Mouse (Mus musculus): ENCODE measurements at regions not wholly inside any gene's neighbourhood (a gene's known extent, or its start where the extent isn't known, plus 50 kb on each side); places are given as distances from the start of the nearest gene placed in this dataset.

DNA sequence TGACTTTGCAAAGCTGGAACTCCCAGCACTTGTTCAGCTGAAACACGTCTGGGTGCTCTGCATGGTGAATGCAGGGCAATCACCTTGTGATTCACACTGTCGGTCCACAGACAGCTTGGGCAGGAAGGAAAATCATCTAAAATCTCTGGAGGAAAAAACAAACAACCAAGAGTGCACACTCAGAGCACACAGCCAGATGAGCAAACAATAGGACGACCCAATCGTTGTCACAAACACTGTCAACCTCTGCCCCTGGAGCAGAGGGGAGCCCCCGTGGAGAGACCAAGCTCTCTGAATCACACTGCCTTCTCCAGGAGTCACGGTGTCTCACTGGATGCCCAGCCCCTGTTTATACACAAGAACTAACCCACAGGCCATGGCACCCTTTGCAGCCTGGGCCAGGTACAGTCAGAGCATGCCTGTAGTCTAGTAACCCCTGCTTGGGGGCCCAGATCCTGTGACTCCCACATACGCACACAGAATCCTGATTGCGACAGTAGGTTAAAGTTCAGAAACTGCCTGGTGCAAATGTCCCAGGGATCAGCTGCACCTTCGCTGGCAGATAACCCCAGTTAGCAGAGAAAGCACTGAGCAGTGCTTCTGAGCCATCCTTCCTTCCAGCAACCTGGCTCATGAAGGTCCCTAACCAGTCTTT lies 63.0 kb upstream of the Rreb1 start:
- H3K4me1 ChIP-seq, result no peaks in the 10 kb centered on the region
- H3K9ac ChIP-seq (replicated peaks), result no peak overlapping the region
- 53% methylated on average over 9 of the region's 9 CpGs for WGBS
- ATAC-seq (replicated peaks), result no peak
- H3K4me3 ChIP-seq, result no peak overlapping the region
- H3K27ac ChIP-seq (replicated peaks), result no peak overlapping the region
- H3K9me3 ChIP-seq, result no peaks in the 10 kb centered on the region
- no peaks in the 10 kb centered on the region for H3K36me3 ChIP-seq
- no peaks in the 10 kb centered on the region for H3K27me3 ChIP-seq
- H3K4me2 ChIP-seq (replicated peaks), result no peak overlapping the region

DNA sequence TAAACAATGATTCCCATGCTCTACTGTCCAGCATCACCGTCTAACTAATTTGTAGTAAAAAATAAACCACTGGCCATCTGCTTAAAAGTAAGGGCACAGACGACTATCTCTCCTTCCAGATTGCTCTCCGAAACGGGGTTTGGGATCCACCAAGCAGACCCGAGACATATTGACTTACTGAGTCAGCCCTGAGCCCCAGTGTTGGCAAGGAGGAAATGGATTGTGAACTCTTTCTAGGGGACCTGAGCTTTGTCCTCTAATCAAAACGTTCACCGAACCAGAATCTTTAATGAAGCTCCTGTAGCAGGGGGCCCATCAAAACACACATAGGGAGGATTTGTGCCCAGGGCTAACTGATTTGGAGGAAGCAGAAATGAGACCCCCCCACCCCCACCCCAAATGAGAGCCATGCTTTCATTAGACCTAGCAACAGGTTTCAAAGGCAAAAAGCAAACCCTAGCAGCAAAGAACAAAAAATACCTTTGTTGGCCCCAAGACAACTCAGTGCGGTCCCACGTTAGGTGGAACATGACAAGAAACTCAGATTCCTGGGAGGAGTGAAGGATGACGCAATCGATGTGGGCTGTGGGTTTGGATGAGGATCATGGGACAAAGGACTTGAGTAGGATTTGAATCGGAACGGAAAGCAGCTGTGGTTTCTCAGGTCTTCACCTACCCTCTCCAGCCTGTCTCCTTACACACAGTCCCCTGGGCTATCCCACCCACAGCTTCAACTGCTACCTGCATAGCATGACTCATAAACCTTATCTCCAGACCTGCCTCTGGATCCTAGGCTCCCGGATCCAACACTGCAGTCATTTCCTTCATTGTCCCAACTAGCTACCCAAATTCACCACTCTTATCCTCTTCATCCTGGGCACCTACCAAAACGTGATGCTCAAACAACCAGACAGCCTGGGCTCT lies 62.2 kb upstream of the Rreb1 start:
- H3K9me3 ChIP-seq, result no peaks in the 10 kb centered on the region
- no peak overlapping the region for H3K27ac ChIP-seq (replicated peaks)
- H3K4me2 ChIP-seq (replicated peaks), result no peak overlapping the region
- no peak overlapping the region for H3K4me3 ChIP-seq
- WGBS, result 55% methylated on average over 15 of the region's 15 CpGs
- no peak overlapping the region for H3K9ac ChIP-seq (replicated peaks)
- H3K4me1 ChIP-seq, result no peaks in the 10 kb centered on the region
- no peaks in the 10 kb centered on the region for H3K36me3 ChIP-seq
- ATAC-seq (replicated peaks), result no peak
- no peaks in the 10 kb centered on the region for H3K27me3 ChIP-seq

DNA sequence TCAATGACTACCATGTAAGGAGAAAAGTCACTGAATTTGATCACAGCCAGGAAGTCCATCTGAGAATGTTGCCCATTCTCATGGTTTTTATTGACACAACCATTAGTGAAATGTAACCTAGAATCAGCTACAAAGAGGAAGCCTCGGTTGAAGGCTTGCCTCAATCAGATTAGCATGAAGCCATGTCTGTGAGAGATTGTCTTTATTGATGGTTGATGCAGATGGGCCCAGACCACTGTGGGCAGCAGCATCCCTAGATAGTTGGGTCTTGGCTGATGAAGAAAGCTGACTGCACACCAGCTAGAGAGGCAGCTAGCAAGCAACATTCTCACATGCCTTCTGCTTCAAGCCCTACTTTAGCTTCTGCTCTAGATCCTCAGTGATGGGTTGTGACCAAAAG lies 60.4 kb upstream of the Rreb1 start:
- H3K27ac ChIP-seq (replicated peaks), result no peak overlapping the region
- no peak overlapping the region for H3K4me2 ChIP-seq (replicated peaks)
- no peak overlapping the region for H3K4me3 ChIP-seq
- no peaks in the 10 kb centered on the region for H3K4me1 ChIP-seq
- WGBS, result 93% methylated on average over 1 of the region's 1 CpGs
- H3K27me3 ChIP-seq, result no peaks in the 10 kb centered on the region
- H3K9me3 ChIP-seq, result no peaks in the 10 kb centered on the region
- ATAC-seq (replicated peaks), result no peak
- no peaks in the 10 kb centered on the region for H3K36me3 ChIP-seq
- H3K9ac ChIP-seq (replicated peaks), result no peak overlapping the region

DNA sequence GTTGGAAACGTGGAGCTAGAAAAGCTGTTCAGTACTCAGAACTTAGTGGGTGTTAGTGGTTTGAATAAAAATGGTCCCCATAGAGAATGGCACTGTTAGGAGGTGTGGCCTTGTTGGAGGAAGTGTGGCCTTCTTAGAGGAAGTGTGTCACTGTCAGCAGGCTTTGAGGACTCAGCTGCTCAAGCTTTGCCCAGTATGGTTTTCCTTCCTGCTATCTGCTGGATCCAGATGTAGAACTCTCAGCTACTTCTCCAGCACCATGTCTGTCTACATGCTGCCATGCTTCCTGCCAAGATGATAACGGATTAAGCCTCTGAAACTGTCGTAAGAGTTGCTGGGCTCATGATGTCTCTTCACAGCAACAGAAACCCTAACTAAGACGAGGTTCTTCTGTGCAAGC lies 59.8 kb upstream of the Rreb1 start:
- no peak overlapping the region for H3K27ac ChIP-seq (replicated peaks)
- no peak for ATAC-seq (replicated peaks)
- H3K4me1 ChIP-seq, result no peaks in the 10 kb centered on the region
- H3K4me2 ChIP-seq (replicated peaks), result no peak overlapping the region
- H3K36me3 ChIP-seq, result no peaks in the 10 kb centered on the region
- H3K9me3 ChIP-seq, result no peaks in the 10 kb centered on the region
- H3K27me3 ChIP-seq, result no peaks in the 10 kb centered on the region
- H3K9ac ChIP-seq (replicated peaks), result no peak overlapping the region
- H3K4me3 ChIP-seq, result no peak overlapping the region
- 75% methylated on average over 4 of the region's 4 CpGs for WGBS
